Mouse (Mus musculus): ENCODE results near the gene Ttc9c.

Ttc9c gene

DNA sequence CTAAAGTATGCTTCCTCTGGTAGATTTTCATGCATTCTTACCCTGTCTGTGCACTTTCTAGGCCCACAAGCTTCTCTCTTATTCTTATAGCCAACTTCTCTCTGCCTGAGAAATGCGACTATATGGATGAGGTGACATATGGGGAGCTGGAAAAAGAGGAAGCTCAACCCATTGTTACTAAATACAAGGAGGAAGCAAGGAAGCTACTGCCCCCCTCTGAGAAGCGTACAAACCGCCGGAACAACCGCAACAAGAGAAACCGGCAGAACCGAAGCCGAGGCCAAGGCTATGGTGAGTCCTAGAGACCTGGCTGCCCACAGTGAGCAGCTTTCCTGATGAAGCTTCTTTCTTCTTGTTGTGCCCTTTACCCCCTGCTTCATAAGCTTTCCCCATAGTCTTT is 10.5 kb upstream of the Ttc9c start, which contains the start of gene AC129217.1:
Gene AC129217.1, plus strand, starts transcription at position 114 of the 400 bp plus-strand sequence.
- DNase-seq (ENCODE audit: low spot score) = no peak

DNA sequence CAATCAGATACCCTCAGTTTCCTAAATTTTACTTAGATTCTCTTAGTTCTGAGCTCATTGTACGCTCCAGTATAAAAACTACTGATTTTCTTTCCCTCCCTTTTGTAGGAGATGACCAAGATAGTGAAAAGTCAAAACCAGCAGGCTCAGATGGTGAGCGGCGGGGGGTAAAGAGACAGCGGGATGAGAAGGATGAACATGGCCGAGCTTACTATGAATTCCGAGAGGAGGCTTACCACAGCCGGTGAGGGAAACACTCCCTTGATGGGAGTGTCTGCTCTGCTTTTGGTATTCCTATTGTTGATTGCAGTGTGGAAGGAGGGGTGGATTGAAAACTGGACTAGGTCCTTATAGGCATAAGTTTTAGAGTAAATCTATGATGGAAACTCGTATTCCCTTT is 3.6 kb upstream of the Ttc9c start:
- DNase-seq (ENCODE audit: low spot score) = no peak

DNA sequence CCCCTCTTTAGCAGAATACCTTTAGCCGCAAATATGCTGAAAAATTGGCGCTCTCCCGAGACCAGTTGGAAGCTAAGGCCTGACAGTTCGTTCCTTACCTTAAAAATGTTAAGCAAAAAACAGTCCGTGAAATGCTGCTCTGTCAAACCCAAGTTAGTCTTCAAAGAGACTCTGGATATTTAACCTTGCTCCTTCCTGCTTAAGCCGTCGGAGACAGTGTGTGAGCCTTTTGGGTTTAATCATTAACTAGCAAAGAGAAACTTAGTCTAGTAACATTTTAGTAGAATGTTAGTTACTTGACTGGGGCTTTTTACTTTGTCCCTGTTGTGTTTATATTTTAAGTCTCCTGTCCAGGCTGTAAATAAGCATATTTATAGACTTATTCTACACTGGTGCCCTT is 2.0 kb upstream of the Ttc9c start:
- DNase-seq (ENCODE audit: low spot score) = no peak

DNA sequence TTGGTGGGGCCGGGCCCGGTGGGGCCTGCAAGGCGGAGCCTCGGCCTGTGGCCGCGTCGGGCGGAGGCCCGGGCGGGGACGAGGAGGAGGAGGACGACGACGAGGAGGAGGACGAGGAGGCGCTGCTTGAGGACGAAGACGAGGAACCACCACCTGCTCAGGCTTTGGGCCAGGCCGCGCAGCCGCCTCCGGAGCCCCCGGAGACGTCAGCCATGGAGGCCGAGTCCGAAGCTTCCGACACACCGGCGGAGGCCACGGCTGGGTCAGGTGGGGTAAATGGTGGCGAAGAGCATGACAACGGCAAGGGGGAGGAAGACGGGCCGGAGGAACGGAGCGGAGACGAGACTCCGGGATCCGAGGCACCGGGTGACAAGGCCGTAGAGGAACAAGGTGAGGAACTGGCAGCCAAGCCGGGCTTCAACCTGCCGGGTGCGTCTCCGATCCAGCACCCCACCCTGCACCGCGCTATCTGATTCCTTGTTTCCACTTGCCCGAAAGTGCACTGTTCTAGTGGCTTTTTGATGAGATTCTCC is 1.4 kb upstream of the Ttc9c start:
- DNase-seq (ENCODE audit: low spot score) = no peak

DNA sequence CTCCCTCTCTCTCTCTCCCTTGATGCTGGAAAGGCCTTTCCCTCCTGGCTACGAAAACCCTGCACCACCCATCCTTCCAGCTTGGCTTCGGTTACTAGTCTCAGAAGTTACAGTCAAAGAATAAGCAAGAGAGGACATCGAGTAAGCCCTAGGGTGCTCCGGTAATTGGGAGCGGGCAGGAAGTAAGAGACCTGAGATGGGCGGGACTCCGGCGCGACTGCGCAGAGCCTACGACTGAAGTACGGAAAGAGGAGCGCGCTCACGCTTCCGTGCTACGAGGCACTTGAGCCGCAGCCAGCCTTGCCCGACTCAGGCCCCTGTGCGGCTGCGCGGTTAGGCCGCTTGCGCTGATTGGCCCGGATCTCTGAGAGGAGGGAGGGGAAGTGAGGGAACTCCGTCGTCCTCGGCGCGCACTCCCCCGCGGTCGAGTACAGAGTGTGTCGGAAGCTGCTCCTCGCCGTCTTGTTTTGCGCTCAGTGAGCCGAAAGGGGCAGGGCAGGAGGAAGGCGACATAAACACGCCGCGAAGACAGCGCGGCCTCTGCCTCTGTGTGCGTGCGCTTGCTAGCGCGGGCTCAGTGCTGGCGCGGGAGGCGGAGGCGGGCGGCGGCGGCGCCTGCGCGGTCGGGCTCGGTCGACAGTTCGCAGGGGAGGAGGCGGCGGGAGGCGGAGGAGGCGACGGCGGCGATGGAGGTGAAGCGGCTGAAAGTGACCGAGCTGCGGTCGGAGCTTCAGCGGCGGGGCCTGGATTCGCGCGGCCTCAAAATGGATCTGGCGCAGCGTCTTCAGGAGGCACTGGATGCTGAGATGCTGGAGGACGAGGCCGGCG is 677 bp upstream of the Ttc9c start, which contains the start of gene Hnrnpul2:
Gene Hnrnpul2, plus strand, starts transcription at position 415 of the 828 bp plus-strand sequence.
- DNase-seq (ENCODE audit: low spot score) = peak; percentile 97

DNA sequence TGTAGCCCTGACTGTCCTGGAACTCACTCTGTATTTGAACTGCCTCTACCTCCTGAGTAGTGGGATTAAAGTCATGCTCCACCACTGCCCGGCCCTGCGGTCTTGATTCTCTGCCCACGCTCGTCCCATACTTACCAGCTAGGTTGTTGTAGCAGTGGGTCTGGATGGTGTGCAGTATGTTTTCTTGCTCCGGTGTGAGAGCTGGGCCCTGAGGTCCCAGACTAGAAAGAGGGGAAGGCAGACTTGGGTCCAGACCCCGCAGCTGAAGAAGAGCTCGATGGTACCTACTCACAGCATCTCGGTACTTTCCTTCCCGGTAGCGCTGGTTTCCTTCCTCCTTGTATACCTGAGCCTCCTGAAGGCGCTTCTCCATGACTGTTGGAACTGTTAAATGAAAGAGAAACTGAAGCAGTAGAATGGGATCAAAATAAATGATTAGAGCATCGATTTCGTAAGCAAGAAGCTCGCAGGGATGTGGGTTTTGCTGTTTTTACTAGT is 783 bp downstream of the Ttc9c start:
- no peak for DNase-seq (ENCODE audit: low spot score)

DNA sequence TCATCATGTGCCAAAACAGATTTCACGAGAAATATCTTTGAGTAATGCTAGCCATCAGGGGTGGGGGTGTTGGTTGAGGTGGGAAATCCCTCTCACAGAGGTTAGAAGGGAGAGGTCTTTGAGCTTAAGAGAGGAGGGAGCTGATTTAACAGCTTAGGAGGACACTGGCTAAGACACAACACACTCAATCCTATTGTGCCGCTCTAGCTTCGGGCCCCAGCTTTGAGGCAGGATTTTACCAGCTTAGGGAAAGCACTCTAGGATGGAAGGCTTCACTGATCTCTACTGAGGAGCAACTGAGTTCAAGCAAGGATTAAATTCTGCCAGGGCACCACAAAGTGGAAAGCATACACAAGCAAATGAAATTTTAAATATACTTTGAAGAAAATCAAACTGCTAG is 2.1 kb downstream of the Ttc9c start:
- no peak for DNase-seq (ENCODE audit: low spot score)

DNA sequence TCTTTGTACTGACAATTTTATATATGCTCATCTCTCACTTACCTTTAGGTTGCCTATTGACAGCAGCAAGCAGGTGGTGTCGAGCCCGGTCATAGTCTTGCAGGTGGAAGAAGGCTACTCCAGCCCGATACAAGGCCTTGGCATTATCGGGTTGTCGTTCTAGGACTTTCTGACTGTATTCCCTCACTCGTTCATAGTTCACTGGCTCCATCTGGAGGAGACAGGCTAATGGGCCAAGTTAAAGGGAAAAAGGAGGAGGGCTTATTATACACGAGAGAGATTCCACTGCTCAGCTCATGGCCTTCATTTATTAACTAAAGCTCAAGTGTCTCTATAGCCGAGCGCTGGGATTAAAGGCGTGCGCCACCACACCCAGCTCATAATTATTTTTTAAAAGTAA is 3.3 kb downstream of the Ttc9c start:
- no peak for DNase-seq (ENCODE audit: low spot score)

DNA sequence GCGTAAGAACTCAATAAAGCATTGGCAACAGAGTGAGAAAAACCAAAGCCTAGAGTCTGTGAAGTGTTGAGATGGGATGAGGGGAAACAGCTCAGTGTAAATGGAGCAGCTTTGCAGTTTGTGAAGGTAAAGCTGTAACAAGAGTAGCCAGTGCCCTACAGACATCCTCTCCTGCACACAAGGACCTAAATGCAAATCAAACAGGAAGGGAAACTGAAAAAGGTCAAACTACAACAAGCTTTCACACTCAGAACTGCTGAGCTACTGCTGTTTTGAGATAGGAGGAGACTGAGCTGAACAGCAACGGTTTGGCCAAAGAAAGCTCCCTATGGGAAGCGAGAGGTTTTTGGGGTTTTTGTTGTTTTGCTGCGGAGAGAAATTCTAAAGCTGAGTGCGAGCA is 12.3 kb downstream of the Ttc9c start:
- DNase-seq (ENCODE audit: low spot score) = no peak

DNA sequence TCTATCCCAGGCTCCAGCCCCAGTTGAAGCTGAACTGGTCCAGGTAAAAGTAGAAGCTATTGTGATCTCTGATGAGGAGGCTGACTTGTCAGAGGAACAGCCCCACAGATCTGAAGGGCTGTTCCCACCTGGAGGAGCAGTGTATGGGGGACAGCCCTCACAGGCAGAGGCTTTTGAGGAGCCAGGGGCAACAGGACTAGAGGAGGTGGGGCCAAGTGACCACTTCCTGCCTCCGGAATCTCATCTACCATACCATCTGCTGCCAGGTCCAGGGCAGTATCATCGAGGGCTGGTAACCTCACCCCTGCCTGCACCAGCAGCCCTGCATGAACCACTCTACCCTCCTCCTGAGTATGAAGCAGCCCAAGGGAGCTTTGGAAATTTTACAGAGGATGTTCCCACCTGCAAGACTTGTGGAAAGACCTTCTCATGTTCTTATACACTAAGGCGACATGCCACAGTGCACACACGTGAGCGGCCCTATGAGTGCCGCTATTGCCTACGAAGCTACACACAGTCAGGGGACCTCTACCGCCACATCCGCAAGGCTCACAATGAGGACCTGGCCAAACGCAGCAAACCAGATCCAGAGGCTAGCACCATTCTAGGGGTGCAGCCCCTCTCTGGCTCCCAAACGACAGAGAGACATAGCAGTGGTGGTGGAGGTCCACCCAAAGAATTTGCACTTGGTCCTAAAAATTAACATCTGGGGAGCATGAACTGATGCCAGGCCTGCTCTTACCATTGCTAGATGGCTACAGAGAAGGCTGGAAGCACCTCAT is 15.1 kb downstream of the Ttc9c start:
- no peak for DNase-seq (ENCODE audit: low spot score)

DNA sequence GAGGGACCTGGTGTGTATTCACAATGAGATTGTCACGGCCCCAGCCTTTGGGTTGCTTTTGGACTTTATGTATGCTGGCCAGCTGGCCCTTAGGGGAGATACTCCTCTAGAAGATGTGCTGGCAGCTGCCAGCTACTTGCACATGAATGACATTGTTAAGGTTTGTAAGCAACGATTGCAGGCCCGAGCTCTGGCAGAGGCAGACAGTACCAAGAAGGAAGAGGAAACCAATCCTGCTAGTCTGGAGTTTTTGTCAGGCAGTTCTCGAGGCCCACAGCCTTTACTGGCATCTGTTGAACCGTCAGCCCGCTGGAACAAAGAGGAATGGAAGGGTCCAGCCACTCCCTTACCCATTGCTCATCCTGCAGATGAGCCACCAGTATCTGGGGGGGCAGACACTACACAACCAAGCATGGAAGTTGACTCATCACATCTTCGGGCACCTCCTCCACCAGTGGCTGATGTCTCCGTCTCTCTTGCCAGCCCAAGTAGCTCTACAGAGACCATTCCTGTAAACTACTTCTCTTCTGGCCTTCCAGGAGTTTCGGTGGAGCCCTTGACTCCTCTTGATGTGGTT is 15.8 kb downstream of the Ttc9c start:
- DNase-seq (ENCODE audit: low spot score) = no peak

DNA sequence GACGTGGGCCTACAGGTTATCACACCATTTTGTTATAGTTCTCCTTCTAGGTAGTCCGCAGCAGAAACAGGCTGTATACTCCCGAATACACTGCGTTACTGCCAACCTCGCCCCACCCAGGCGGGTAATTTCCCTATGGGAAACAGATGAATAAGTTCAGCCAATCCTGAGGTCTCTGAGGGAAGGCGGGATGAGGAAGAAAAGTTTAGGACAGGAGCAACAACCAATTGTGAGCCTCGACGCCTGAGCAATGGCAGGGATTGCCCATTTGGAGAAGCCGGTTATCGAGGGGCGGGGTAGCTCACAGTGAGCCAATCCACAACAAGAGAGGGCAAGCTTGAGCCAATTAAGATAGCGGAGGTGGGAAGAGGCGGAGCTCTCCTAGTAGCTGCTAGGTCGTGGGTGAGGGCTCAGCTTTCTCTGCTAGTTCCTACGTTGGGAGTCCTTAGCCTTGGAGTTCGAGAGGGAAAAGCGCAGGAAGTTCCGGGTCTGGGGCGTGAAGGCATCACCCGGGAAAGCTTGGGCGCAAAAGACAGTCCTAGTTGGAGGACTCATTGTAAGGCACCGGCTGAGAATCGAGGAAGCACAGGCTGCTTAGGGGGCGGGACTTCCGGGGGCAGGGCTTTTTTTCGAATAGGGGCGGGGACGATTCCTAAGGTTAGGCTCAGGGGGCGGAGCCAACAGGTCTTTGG is 16.9 kb downstream of the Ttc9c start, which contains the start of gene Zbtb3:
Gene Zbtb3, plus strand, starts transcription at position 426 of the 692 bp plus-strand sequence.
- DNase-seq (ENCODE audit: low spot score) = peak; percentile 97

DNA sequence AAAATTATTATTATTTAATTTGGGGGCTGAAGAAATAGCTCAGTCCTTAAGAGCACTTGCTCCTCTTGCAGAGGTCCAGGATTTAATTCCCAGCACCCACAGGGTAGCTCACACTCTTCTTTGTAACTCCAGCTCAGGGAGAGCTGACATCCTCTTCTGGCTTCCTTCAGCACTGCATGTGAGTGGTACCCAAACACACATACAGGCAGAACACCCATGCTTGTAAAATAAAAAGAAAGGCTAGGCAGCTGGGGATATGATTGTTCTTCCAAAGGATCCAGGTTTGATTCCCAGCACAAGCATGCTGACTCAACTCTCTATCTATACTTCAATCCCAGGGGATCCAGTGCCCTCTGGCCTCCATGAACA is 20.2 kb downstream of the Ttc9c start:
- DNase-seq (ENCODE audit: low spot score) = no peak

DNA sequence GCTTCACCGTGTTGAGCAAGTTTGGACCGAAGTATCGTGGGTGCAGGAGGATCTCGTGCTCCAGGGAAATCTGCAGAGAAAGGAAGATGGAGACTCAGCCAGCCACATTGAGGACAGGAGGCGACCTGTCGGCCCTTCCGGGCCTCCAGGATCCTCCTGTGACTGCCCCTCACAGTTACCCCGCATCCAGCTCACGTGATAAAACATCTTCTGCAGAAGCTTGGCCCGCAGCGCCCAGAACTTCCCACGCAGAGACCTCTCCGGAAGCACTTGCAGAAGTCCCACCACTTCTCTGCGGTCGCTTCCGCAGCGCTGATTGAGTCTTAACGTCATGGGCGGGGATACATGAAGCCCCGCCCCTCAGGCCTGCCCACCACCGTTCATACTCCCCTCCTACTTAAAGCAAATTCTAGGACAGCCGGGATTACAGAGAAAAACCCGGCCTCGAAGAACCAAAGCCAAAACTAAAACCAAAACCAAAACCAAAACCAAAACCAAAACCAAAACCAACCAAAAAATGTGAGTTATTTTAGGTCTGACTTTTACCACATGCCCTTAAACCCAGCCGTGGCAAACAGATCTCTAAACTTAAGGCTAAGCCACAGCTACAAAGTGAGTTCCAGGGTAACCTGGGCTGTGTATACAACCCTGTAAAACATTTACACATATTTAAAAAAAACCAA is 20.7 kb downstream of the Ttc9c start, which contains the start of gene Polr2g:
Gene Polr2g, minus strand, starts transcription at position 314 of the 683 bp plus-strand sequence.
- peak; percentile 87 for DNase-seq (ENCODE audit: low spot score)

DNA sequence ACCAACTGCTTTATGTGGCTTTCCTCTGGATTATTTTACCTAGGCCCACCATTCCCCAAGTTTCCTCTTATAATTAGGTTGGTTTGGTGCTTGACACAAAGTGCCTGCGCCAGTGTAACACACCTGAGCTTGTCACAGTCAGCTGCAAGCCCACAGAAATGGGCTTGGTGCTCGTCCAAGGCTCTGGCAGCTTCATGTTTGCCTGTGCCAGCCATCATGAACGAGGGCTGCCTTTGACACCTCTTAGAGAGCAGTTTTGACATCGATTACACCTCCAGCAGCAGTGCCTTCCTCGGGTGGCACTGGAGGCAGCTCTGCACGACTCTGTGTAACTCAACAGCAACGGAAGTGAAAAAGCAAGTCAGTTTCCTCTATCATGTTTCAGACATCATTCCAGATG is 29.0 kb downstream of the Ttc9c start:
- no peak for DNase-seq (ENCODE audit: low spot score)

DNA sequence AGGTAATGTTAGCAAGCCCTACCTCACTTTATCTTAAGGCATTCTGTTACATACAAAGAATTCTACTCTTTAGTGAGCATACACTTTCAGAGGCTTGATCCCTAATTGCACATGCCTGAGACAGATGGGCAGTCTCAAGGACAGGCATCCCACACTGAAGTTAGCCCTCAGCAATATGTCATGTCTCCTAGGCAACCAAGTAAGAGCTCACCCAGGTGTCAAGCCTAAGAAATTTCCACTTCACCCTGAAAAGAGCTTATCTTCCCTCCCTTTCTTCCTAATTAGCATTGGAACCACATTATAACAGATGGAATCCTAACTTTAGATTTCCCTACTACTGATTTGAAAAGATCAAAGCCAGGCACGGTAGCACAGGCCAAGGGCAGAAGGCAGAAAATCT is 30.0 kb downstream of the Ttc9c start:
- no peak for DNase-seq (ENCODE audit: low spot score)

DNA sequence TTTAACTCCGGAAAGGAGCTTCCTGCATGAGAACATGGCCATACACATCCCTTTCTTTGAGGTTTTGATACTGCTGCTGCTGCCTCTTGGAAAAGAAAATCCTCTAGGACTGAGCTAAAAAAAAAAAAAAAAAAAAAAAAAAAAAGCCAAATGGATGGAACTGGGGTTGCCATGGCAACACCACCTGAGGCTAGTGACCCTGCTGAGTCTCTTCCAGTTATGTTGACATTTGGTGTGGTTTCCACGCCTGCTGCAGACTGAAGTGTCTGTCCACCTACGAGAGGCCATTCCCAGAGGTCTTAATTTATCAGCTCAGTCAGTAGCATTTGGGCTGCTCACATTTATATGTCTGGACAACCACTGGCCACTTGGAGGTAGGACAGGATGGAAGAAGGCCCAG is 30.6 kb downstream of the Ttc9c start:
- DNase-seq (ENCODE audit: low spot score) = no peak

DNA sequence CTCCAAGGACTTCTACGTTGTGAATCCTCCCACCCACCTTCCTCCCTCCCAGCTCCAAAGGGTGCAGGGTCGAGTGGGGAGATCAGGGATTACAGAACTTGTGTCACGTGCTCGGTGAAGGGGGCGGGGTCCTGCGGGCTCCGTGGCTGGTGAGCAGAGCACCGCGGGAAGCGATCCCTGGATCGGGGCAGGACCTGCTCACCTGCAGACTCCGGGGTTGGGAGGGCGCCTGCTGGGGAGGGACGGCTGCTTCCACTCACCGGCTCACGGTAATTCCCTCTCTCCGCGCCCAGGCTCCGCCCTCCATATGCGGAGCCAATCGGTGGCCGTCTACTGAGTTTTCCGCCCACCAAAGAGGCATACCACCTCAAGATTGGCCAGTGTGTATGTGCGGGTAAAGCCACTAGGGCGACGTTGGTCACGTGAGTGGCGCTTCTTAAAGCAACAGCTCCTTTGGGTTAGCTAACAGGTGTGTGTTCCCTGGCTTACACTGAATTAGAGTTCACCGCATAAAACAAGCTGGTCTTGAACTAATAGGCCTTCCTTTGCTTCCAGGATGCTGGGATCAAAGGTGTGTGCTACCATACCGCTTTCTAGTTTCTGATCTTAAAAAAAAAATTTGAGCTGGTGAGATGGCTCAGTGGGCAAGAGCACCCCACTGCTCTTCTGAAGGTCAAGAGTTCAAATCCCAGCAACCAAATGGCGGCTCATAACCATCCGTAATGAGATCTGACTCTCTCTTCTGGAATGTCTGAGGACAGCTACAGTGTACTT is 32.9 kb downstream of the Ttc9c start, which contains the start of gene Taf6l:
Gene Taf6l, minus strand, starts transcription at position 410 of the 774 bp plus-strand sequence.
- DNase-seq (ENCODE audit: low spot score) = peak; percentile 93

DNA sequence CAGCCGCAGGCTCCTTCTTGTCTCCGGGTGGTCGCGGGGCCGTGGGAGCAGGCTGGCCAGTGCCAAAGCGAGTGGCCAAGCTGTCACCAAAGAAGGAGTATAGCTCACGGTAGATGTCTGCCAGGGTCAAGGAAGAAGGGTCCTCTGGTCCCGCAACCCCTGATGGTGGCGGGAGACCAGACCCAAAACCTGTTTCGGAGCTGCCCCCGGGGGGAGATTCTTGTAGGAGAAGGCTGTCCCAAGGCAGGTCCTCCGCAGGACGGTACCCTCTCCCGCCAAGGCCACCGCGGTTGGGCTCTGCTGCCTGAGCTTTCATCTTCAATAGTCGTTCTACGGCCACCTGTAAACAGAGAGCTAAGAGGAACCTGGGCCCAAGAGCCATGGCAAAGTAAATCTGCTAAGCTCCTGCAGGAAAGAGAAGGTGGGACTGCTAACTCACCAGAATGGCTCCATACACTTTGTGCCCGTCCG is 44.1 kb downstream of the Ttc9c start:
- no peak for DNase-seq (ENCODE audit: low spot score)

Data from left cerebral cortex, adult 11 months (tissue).